Mouse (Mus musculus) urinary bladder, postnatal 10 days (tissue): Measurements from ENCODE around the gene Samd5.

ENCODE experiments used
- DNase-seq: peaks from one replicate; pipeline ENCODE4 v3.0.0; 2022; ENCODE audit warnings: low spot score

Samd5 gene

GRCm38 (mm10) chr10:9674561-9675521 lies at the start of gene Samd5:
TSS of gene Samd5 (minus strand) at chr10:9675208.
- no peak for DNase-seq

GRCm38 (mm10) chr10:9722519-9723303 lies 47.7 kb upstream of the Samd5 start:
- no peak for DNase-seq

- DNase-seq = no peak
Observed at GRCm38 (mm10) chr10:9720027-9720426, 45.0 kb upstream of the Samd5 start.

- DNase-seq = no peak
Observed at GRCm38 (mm10) chr10:9718086-9718485, 43.1 kb upstream of the Samd5 start.

GRCm38 (mm10) chr10:9704956-9705355 lies 29.9 kb upstream of the Samd5 start:
- DNase-seq = no peak

- no peak for DNase-seq
Observed at GRCm38 (mm10) chr10:9699071-9699761, 24.2 kb upstream of the Samd5 start.

- no peak for DNase-seq
Observed at GRCm38 (mm10) chr10:9698141-9698540, 23.1 kb upstream of the Samd5 start.

- no peak for DNase-seq
Observed at GRCm38 (mm10) chr10:9696543-9697141, 21.6 kb upstream of the Samd5 start.

GRCm38 (mm10) chr10:9693990-9694699 lies 19.1 kb upstream of the Samd5 start:
- no peak for DNase-seq

- no peak for DNase-seq
Observed at GRCm38 (mm10) chr10:9680928-9681327, 5.9 kb upstream of the Samd5 start.

- no peak for DNase-seq
Observed at GRCm38 (mm10) chr10:9679911-9680310, 4.9 kb upstream of the Samd5 start.

- no peak for DNase-seq
Observed at GRCm38 (mm10) chr10:9678071-9678470, 3.1 kb upstream of the Samd5 start.

GRCm38 (mm10) chr10:9676886-9677285 lies 1.9 kb upstream of the Samd5 start:
- DNase-seq = no peak

- no peak for DNase-seq
Observed at GRCm38 (mm10) chr10:9676418-9676786, 1.4 kb upstream of the Samd5 start.

GRCm38 (mm10) chr10:9675550-9676417 lies 776 bp upstream of the Samd5 start:
- DNase-seq = no peak

GRCm38 (mm10) chr10:9673276-9673675 lies 1.7 kb downstream of the Samd5 start:
- no peak for DNase-seq

- no peak for DNase-seq
Observed at GRCm38 (mm10) chr10:9672751-9673150, 2.3 kb downstream of the Samd5 start.

- DNase-seq = no peak
Observed at GRCm38 (mm10) chr10:9670351-9670750, 4.7 kb downstream of the Samd5 start.

GRCm38 (mm10) chr10:9668791-9669190 lies 6.2 kb downstream of the Samd5 start:
- no peak for DNase-seq

GRCm38 (mm10) chr10:9652946-9653345 lies 22.1 kb downstream of the Samd5 start:
- DNase-seq = no peak
